Mouse (Mus musculus) CH12.LX (cell line): Measurements from ENCODE around the gene Wnt11. TPM values are rescaled to one million over a fixed set of nuclear protein-coding genes. Genes with fewer than 3 reads are reported as not detected.

ENCODE experiments used
- DNase-seq: peaks from one replicate; pipeline ENCODE4 v3.0.0-alpha.2; 2013; ENCODE audit errors: extremely low read depth
- H3K27ac ChIP-seq: 2 replicates; pipeline ENCODE4 v1.5.1; 2012; ENCODE audit warnings: low read depth, mild to moderate bottlenecking, control low read depth, moderate library complexity; ENCODE audit not compliant: insufficient read depth
- H3K27me3 ChIP-seq: replicated peaks from 2 replicates; pipeline ENCODE3; 2012; ENCODE audit warnings: inconsistent platforms
- H3K36me3 ChIP-seq, 2 experiments: replicated peaks in 1 of 2; 2 replicates each; pipeline versions ENCODE3 to v1.6.1; 2012; ENCODE audit warnings: inconsistent platforms in 1 of 2, low read length in 1 of 2, mild to moderate bottlenecking in 1 of 2, mixed read lengths in 1 of 2, moderate library complexity in 1 of 2; ENCODE audit not compliant: control insufficient read depth in 1 of 2, insufficient read depth in 1 of 2
- H3K4me1 ChIP-seq, 2 experiments: 2 replicates each; pipeline ENCODE4 v1.6.1; 2012; ENCODE audit warnings: inconsistent platforms in 1 of 2, moderate library complexity in 1 of 2; ENCODE audit not compliant: insufficient read depth in 2 of 2, control insufficient read depth in 1 of 2
- H3K4me2 ChIP-seq: 2 replicates; pipeline ENCODE4 v1.6.1; 2012; ENCODE audit warnings: low read depth, mild to moderate bottlenecking, control low read depth; ENCODE audit not compliant: poor library complexity, insufficient read depth, severe bottlenecking
- H3K4me3 ChIP-seq, 3 experiments: fragments of 150-350 bp in 1 of 3; sonication (generic) in 1 of 3; replicated peaks in 1 of 3; 2 replicates each; pipeline versions ENCODE3 to v1.5.1; 2011 to 2012; ENCODE audit warnings: low read depth in 2 of 3, low read length in 2 of 3, mild to moderate bottlenecking in 2 of 3, moderate library complexity in 2 of 3, control low read depth in 1 of 3, improper control_type of control experiment in 1 of 3, inconsistent platforms in 1 of 3, mixed read lengths in 1 of 3; ENCODE audit not compliant: poor library complexity in 1 of 3
- H3K79me2 ChIP-seq: replicated peaks from 2 replicates; pipeline ENCODE4 v1.6.1; 2012; ENCODE audit warnings: mild to moderate bottlenecking, moderate library complexity; ENCODE audit not compliant: control insufficient read depth, poor library complexity, insufficient read depth, severe bottlenecking; ENCODE audit errors: extremely low read depth
- H3K9ac ChIP-seq: 2 replicates; pipeline ENCODE4 v1.6.1; 2012; ENCODE audit warnings: low read depth, mild to moderate bottlenecking, control low read depth, moderate library complexity; ENCODE audit not compliant: insufficient read depth
- H3K9me3 ChIP-seq: replicated peaks from 2 replicates; pipeline ENCODE3; 2012; ENCODE audit warnings: low read length, inconsistent platforms, mixed read lengths
- BHLHE40 ChIP-seq: IDR thresholded peaks from 2 replicates; pipeline ENCODE4 v1.6.1; 2011; ENCODE audit warnings: mild to moderate bottlenecking, low read depth, low read length, improper control_type of control experiment
- CHD2 ChIP-seq: IDR thresholded peaks from 2 replicates; pipeline ENCODE4 v1.6.1; 2011; ENCODE audit warnings: low read length, improper control_type of control experiment
- CTCF ChIP-seq, 2 experiments: IDR thresholded peaks in 1 of 2; conservative IDR thresholded peaks in 1 of 2; 2 replicates each; pipeline ENCODE4 v1.5.1; 2011 to 2012; ENCODE audit warnings: low read depth in 2 of 2, low read length in 2 of 2, improper control_type of control experiment in 1 of 2, inconsistent platforms in 1 of 2, mild to moderate bottlenecking in 1 of 2, moderate library complexity in 1 of 2
- E2F4 ChIP-seq: IDR thresholded peaks from 2 replicates; pipeline ENCODE4 v1.6.1; 2011; ENCODE audit warnings: low read depth, low read length, improper control_type of control experiment; ENCODE audit not compliant: insufficient replicate concordance
- ETS1 ChIP-seq: conservative IDR thresholded peaks from 2 replicates; pipeline ENCODE4 v1.6.1; 2012; ENCODE audit warnings: low read depth, mild to moderate bottlenecking, inconsistent platforms, low read length, improper control_type of control experiment, moderate library complexity
- GABPA ChIP-seq: IDR thresholded peaks from 2 replicates; pipeline ENCODE4 v1.6.1; 2012; ENCODE audit warnings: low read depth, low read length, improper control_type of control experiment, inconsistent platforms; ENCODE audit not compliant: insufficient replicate concordance
- HCFC1 ChIP-seq: IDR thresholded peaks from 2 replicates; pipeline ENCODE4 v1.6.1; 2012; ENCODE audit warnings: low read depth, mild to moderate bottlenecking, inconsistent platforms, low read length, improper control_type of control experiment
- IRF4 ChIP-seq: IDR thresholded peaks from 2 replicates; pipeline ENCODE4 v1.6.1; 2014; ENCODE audit warnings: low read depth, mild to moderate bottlenecking, inconsistent platforms, low read length, improper control_type of control experiment
- JUND ChIP-seq: conservative IDR thresholded peaks from 2 replicates; pipeline ENCODE4 v1.6.1; 2011; ENCODE audit warnings: low read depth, low read length, improper control_type of control experiment
- MAFK ChIP-seq: IDR thresholded peaks from 2 replicates; pipeline ENCODE4 v1.6.1; 2011; ENCODE audit warnings: low read length, improper control_type of control experiment; ENCODE audit not compliant: insufficient replicate concordance
- MAX ChIP-seq: IDR thresholded peaks from 2 replicates; pipeline ENCODE4 v1.6.1; 2011; ENCODE audit warnings: low read length, improper control_type of control experiment
- MAZ ChIP-seq: IDR thresholded peaks from 2 replicates; pipeline ENCODE4 v1.6.1; 2012; ENCODE audit warnings: low read depth, mild to moderate bottlenecking, inconsistent platforms, low read length, improper control_type of control experiment, moderate library complexity
- MEF2A ChIP-seq: IDR thresholded peaks from 2 replicates; pipeline ENCODE4 v1.6.1; 2014; ENCODE audit warnings: low read depth, mild to moderate bottlenecking, inconsistent platforms, low read length, improper control_type of control experiment, borderline replicate concordance
- MXI1 ChIP-seq: IDR thresholded peaks from 2 replicates; pipeline ENCODE4 v1.6.1; 2011; ENCODE audit warnings: mild to moderate bottlenecking, low read depth, low read length, improper control_type of control experiment
- MYC ChIP-seq: IDR thresholded peaks from 2 replicates; pipeline ENCODE4 v1.6.1; 2011; ENCODE audit warnings: low read depth, mild to moderate bottlenecking, improper control_type of control experiment, low read length
- NELFE ChIP-seq: IDR thresholded peaks from 2 replicates; pipeline ENCODE4 v1.6.1; 2011; ENCODE audit warnings: low read depth, low read length, improper control_type of control experiment
- NRF1 ChIP-seq: IDR thresholded peaks from 2 replicates; pipeline ENCODE4 v1.6.1; 2014; ENCODE audit warnings: low read depth, mild to moderate bottlenecking, inconsistent platforms, low read length, improper control_type of control experiment, moderate library complexity
- POLR2AphosphoS2 ChIP-seq: IDR thresholded peaks from 2 replicates; pipeline ENCODE4 v1.6.1; 2011; ENCODE audit warnings: low read depth, low read length, improper control_type of control experiment
- RAD21 ChIP-seq: IDR thresholded peaks from 2 replicates; pipeline ENCODE4 v1.6.1; 2011; ENCODE audit warnings: low read depth, mild to moderate bottlenecking, low read length, improper control_type of control experiment, moderate library complexity
- SMC3 ChIP-seq: IDR thresholded peaks from 2 replicates; pipeline ENCODE4 v1.6.1; 2011; ENCODE audit warnings: low read depth, low read length, improper control_type of control experiment
- TCF12 ChIP-seq: IDR thresholded peaks from 2 replicates; pipeline ENCODE4 v1.6.1; 2014; ENCODE audit warnings: low read depth, mild to moderate bottlenecking, inconsistent platforms, low read length, improper control_type of control experiment
- UBTF ChIP-seq: IDR thresholded peaks from 2 replicates; pipeline ENCODE4 v1.6.1; 2012; ENCODE audit warnings: low read depth, mild to moderate bottlenecking, inconsistent platforms, low read length, improper control_type of control experiment, moderate library complexity
- USF1 ChIP-seq: IDR thresholded peaks from 2 replicates; pipeline ENCODE4 v1.6.1; 2014; ENCODE audit warnings: low read depth, mild to moderate bottlenecking, inconsistent platforms, low read length, improper control_type of control experiment
- USF2 ChIP-seq: conservative IDR thresholded peaks from 2 replicates; pipeline ENCODE4 v1.6.1; 2011; ENCODE audit warnings: low read depth, low read length, improper control_type of control experiment
- ZC3H11A ChIP-seq: IDR thresholded peaks from 2 replicates; pipeline ENCODE4 v1.6.1; 2012; ENCODE audit warnings: low read depth, mild to moderate bottlenecking, inconsistent platforms, low read length, improper control_type of control experiment
- ZMIZ1 ChIP-seq: IDR thresholded peaks from 2 replicates; pipeline ENCODE4 v1.6.1; 2012; ENCODE audit warnings: low read depth, mild to moderate bottlenecking, inconsistent platforms, low read length, improper control_type of control experiment
- ZNF384 ChIP-seq: IDR thresholded peaks from 2 replicates; pipeline ENCODE4 v1.6.1; 2012; ENCODE audit warnings: low read depth, low read length, improper control_type of control experiment, inconsistent platforms
- dilution Hi-C: fragments of 300-500 bp; cut with MboI; formaldehyde crosslinking; loops from 2 replicates; pipeline ENCODE4 v1.14.3; 2020; ENCODE audit warnings: low sequenced_read_pairs; ENCODE audit not compliant: extremely low pct_unique_long_range_greater_than_20kb, extremely low pct_ligation_motif_present
- in situ Hi-C: fragments of 300-500 bp; cut with MboI; formaldehyde crosslinking; loops from 3 replicates; pipeline ENCODE4 v1.14.3; 2019; ENCODE audit warnings: low sequenced_read_pairs, low pct_ligation_motif_present, low pct_unique_long_range_greater_than_20kb, mixed read lengths
- polyA plus RNA-seq: library from polyadenylated mRNA; unstranded; fragments of >175 nt; gene quantifications from 2 replicates; pipeline ENCODE4 v1.2.1, GENCODE M21; 2012; ENCODE audit warnings: low read depth; ENCODE audit not compliant: insufficient read length
- total RNA-seq, 2 experiments: library from RNA; depleted of rRNA; stranded (reverse); fragments of 300-350 nt in 1 of 2; fragments of >200 nt in 1 of 2; gene quantifications; 2 replicates each; pipeline ENCODE4 v1.2.3; 2012 to 2014

Gene Wnt11
- total and polyA plus RNA-seq, 3 experiments: 0.21 TPM; not detected in 2

DNA sequence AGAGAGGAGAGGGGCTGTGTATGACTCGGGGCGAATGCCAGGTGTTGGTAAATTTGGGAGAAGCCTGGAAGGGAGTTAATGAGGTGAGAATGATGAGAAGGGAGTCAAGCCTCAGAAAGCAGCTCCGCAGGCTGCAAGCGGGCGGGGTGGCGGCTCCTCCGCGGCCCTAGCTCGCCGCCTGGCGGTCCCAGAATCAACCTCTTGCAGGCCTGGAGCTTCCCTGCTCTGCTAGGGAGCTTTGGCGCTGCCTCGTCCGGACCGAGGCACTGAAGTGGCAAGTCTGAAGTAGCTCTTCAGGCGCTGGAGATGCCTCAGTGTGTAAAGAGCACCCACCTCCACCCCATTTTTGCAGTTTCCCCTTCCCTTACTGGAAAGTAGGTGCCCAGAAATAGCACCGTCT, 3.0 kb downstream of the Wnt11 start (continued):
- TF ChIP-seq MAFK (no peak), POLR2AphosphoS2 (no peak), E2F4 (no peak), MAX (0 out of 2 replicates have a peak, but pooled peaks have one; percentile 31), MAZ (peak; percentile 81; the same call in 1 of the 2 replicates), ZMIZ1 (no peak), USF2 (no peak)

DNA sequence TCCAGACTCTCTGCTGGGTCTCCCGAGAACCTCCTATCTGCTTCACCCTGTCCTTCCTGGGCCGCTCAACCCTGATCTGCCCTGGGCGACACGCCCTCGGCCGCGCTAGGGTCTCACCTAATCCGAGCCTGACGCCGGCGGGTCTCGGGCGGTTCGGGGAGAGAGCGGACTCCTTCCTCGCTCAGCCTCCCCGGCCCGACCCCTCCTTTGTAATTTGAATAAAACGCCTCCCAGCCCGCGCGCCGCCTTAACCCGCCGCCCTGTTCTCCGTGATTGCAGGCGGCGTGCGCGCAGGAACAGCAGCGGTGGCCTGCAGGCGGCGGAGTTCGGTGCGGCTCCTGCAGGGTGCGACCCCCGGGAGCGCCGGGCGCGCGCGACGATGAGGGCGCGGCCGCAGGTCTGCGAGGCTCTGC, 3.8 kb downstream of the Wnt11 start:
- Histone ChIP-seq H3K9ac (peak overlapping the region; percentile 8), H3K36me3 (no peaks in the 10 kb centered on the region), H3K79me2 (no peaks in the 10 kb centered on the region), H3K4me1 (peaks cover 5 to 36% of the 10 kb centered on the region in 2 experiments; a peak in 3 of 4 replicates), H3K27ac (no peak overlapping the region), H3K27me3 (peaks cover 99% of the 10 kb centered on the region), H3K4me3 (peak overlapping the region; percentile 40 to 52 (median 43)), H3K9me3 (peaks cover 2% of the 10 kb centered on the region), H3K4me2 (peak overlapping the region; percentile 53)
- TF ChIP-seq NRF1 (peak; percentile 23; the same call in 1 of the 2 replicates), UBTF (no peak), SMC3 (peak; percentile 23; the same call in 1 of the 2 replicates), CTCF (conservative IDR thresholded peaks at IDR 0.05 in 1 of 2, IDR thresholded peaks at IDR 0.05 in 1 of 2; ENCODE audit: low read depth in 2 of 2, low read length in 2 of 2) (peak in 1 of 2 experiments; percentile 52; a peak in 2 of 4 replicates)
- DNase-seq: no peak
- in situ Hi-C loops (loop anchor here (5.0 to 10.0 kb wide), 2 partner anchors 81 to 354 kb away; partner anchors contain the start of gene Lrrc32), dilution Hi-C loops (no loop called here)

DNA sequence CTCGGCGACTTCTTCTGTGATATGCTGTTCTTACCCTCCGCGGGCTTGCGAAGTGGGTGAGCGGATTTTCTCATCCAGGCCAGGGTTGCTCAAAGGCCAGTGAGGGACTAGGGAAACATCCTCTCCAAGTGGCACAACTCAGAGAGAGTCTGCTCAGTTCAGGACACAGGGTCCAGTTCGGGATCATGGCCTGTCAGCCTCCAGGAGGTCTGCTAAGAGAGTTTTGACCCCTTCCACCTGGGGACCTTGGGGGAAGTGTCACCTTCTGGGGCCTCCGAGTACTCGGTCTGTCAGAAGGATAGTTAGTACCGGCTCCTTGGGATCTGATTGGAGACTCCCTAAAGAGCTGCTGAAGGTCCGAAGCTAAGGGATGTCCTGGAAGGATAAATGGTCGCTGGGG, 4.4 kb downstream of the Wnt11 start:
- Histone ChIP-seq H3K4me2 (peak overlapping the region; percentile 53), H3K9me3 (peaks cover 2% of the 10 kb centered on the region), H3K4me3 (peak overlapping the region in 1 of 3 experiments; percentile 52), H3K9ac (no peak overlapping the region), H3K4me1 (peaks cover 5 to 33% of the 10 kb centered on the region in 2 experiments; a peak in 3 of 4 replicates), H3K79me2 (no peaks in the 10 kb centered on the region), H3K27ac (no peak overlapping the region), H3K27me3 (peaks cover 99% of the 10 kb centered on the region), H3K36me3 (no peaks in the 10 kb centered on the region)
- in situ Hi-C loops: loop anchor here (5.0 to 10.0 kb wide), 2 partner anchors 82 to 355 kb away; partner anchors contain the start of gene Lrrc32
- dilution Hi-C loops: no loop called here
- TF ChIP-seq ZC3H11A (no peak), USF2 (no peak), GABPA (no peak), JUND (no peak), MAZ (no peak), MAFK (no peak), IRF4 (no peak), MEF2A (no peak), HCFC1 (no peak), ZNF384 (no peak), USF1 (no peak), RAD21 (no peak), TCF12 (no peak), MYC (no peak), ETS1 (no peak), MXI1 (no peak), BHLHE40 (no peak), CHD2 (no peak), POLR2AphosphoS2 (no peak), NELFE (no peak)
- DNase-seq: no peak
